Mouse (Mus musculus) lung, embryonic 16.5 days (tissue): ENCODE results near the gene Carmil3. TPM values are rescaled to one million over a fixed set of nuclear protein-coding genes. Genes with fewer than 3 reads are reported as not detected.

Experiments
- ATAC-seq: fragments of 200-750 bp; cut with Nextera tagmentation; 2 replicates; pipeline ENCODE4 v1.8.0; 2017; ENCODE audit warnings: low read depth, mild to moderate bottlenecking, moderate library complexity
- H3K27ac ChIP-seq: fragments of 300-500 bp; sonication (generic); 2 replicates; pipeline ENCODE4 v1.5.1; 2014; ENCODE audit warnings: mild to moderate bottlenecking, control low read depth, low read length
- H3K27me3 ChIP-seq: fragments of 300-500 bp; sonication (generic); 2 replicates; pipeline ENCODE4 v1.6.1; 2014; ENCODE audit warnings: low read depth, low read length, mixed read lengths; ENCODE audit not compliant: control insufficient read depth, insufficient read depth
- H3K36me3 ChIP-seq: fragments of 300-500 bp; sonication (generic); 2 replicates; pipeline ENCODE4 v1.6.1; 2014; ENCODE audit warnings: low read length; ENCODE audit not compliant: control insufficient read depth, insufficient read depth
- H3K4me1 ChIP-seq: fragments of 300-500 bp; sonication (generic); replicated peaks from 2 replicates; pipeline ENCODE4 v1.6.1; 2014; ENCODE audit warnings: low read length, mixed read lengths; ENCODE audit not compliant: control insufficient read depth, insufficient read depth
- H3K4me2 ChIP-seq: fragments of 300-500 bp; sonication (generic); 2 replicates; pipeline ENCODE4 v1.6.1; 2014; ENCODE audit warnings: low read depth, low read length, control low read depth
- H3K4me3 ChIP-seq: fragments of 300-500 bp; sonication (generic); 2 replicates; pipeline ENCODE4 v1.5.1; 2014; ENCODE audit warnings: mild to moderate bottlenecking, low read length, control low read depth
- H3K9ac ChIP-seq: fragments of 300-500 bp; sonication (generic); 2 replicates; pipeline ENCODE4 v1.6.1; 2014; ENCODE audit warnings: low read length, control low read depth
- H3K9me3 ChIP-seq: fragments of 300-500 bp; sonication (generic); 2 replicates; pipeline ENCODE4 v1.6.1; 2016; ENCODE audit warnings: low read length; ENCODE audit not compliant: control insufficient read depth
- WGBS: fragments of 180-500 bp; shearing (Covaris S2); extraction: QIAGEN DNeasy Blood & Tissue Kit; methylation state at CpG from one replicate; pipeline ENCODE4 v1.1.7; 2014; 5-methylcytosine and 5-hydroxymethylcytosine counted together
- polyA plus RNA-seq: library from polyadenylated mRNA; unstranded; fragments of >200 nt; fragmentation: Nextera tagmentation; extraction: Ambion mirVana; gene quantifications from 2 replicates; pipeline ENCODE4 v1.2.1, GENCODE M21; 2015

The Carmil3 gene
- polyA plus RNA-seq, 1 experiment from 2014 or later, result 0.98 TPM

GRCm38 (mm10) chr14:55524785-55525184 lies 34.3 kb downstream of the Carmil3 start, which contains the start of gene Nrl:
Gene Nrl, minus strand, starts transcription at chr14:55524981.
- H3K4me2 ChIP-seq, result no peak within 1 kb of the TSS
- 7% methylated on average over 8 of the region's 8 CpGs for WGBS
- no peaks in the 10 kb centered on the region for H3K36me3 ChIP-seq
- no peak within 1 kb of the TSS for H3K9ac ChIP-seq
- H3K9me3 ChIP-seq, result no peaks in the 10 kb centered on the region
- H3K27me3 ChIP-seq, result peaks cover 23% of the 10 kb centered on the region
- H3K4me1 ChIP-seq, result peaks cover 3% of the 10 kb centered on the region; the same call in 1 of the 2 replicates
- ATAC-seq, result no peak
- H3K27ac ChIP-seq, result no peak within 1 kb of the TSS
- no peak within 1 kb of the TSS for H3K4me3 ChIP-seq

GRCm38 (mm10) chr14:55526674-55527073 lies 36.2 kb downstream of the Carmil3 start:
- H3K27ac ChIP-seq, result no peak overlapping the region
- peaks cover 8% of the 10 kb centered on the region for H3K27me3 ChIP-seq
- H3K9me3 ChIP-seq, result no peaks in the 10 kb centered on the region
- no peak for ATAC-seq
- no peaks in the 10 kb centered on the region for H3K4me1 ChIP-seq
- H3K36me3 ChIP-seq, result no peaks in the 10 kb centered on the region
- no peak overlapping the region for H3K4me2 ChIP-seq
- H3K9ac ChIP-seq, result no peak overlapping the region
- WGBS, result 60% methylated on average over 2 of the region's 2 CpGs
- H3K4me3 ChIP-seq, result no peak overlapping the region

- no peak overlapping the region for H3K4me3 ChIP-seq
- no peaks in the 10 kb centered on the region for H3K36me3 ChIP-seq
- peaks cover 5% of the 10 kb centered on the region; the same call in 1 of the 2 replicates for H3K27me3 ChIP-seq
- H3K4me1 ChIP-seq, result no peaks in the 10 kb centered on the region
- no peak overlapping the region for H3K4me2 ChIP-seq
- ATAC-seq, result no peak
- no peak overlapping the region for H3K9ac ChIP-seq
- H3K9me3 ChIP-seq, result no peaks in the 10 kb centered on the region
- no peak overlapping the region for H3K27ac ChIP-seq
- WGBS, result 22% methylated on average over 3 of the region's 3 CpGs
Measured at GRCm38 (mm10) chr14:55527940-55528339, 37.5 kb downstream of the Carmil3 start.

- Histone ChIP-seq H3K36me3 (no peaks in the 10 kb centered on the region), H3K9ac (no peak overlapping the region), H3K4me3 (no peak overlapping the region), H3K4me1 (peaks cover 7% of the 10 kb centered on the region), H3K4me2 (no peak overlapping the region), H3K27ac (no peak overlapping the region), H3K9me3 (no peaks in the 10 kb centered on the region), H3K27me3 (no peaks in the 10 kb centered on the region)
- no peak for ATAC-seq
- WGBS, result 37% methylated on average over 6 of the region's 6 CpGs
Measured at GRCm38 (mm10) chr14:55536116-55536745, 45.8 kb downstream of the Carmil3 start.

- WGBS, result under 1% methylated on average over 32 of the region's 32 CpGs
- ATAC-seq, result peak; percentile 97
- peak within 1 kb of the TSS; percentile 66 for H3K4me2 ChIP-seq
- peaks cover 12% of the 10 kb centered on the region for H3K4me1 ChIP-seq
- peaks cover 18% of the 10 kb centered on the region for H3K36me3 ChIP-seq
- H3K27me3 ChIP-seq, result no peaks in the 10 kb centered on the region
- H3K9ac ChIP-seq, result peak within 1 kb of the TSS; percentile 83
- peak within 1 kb of the TSS; percentile 80 for H3K4me3 ChIP-seq
- no peaks in the 10 kb centered on the region for H3K9me3 ChIP-seq
- peak within 1 kb of the TSS; percentile 97 for H3K27ac ChIP-seq
Measured at GRCm38 (mm10) chr14:55540067-55540786, 49.8 kb downstream of the Carmil3 start, which contains the start of gene Pck2. Gene Pck2, plus strand, starts transcription at chr14:55540266.

GRCm38 (mm10) chr14:55540787-55541321 lies 50.4 kb downstream of the Carmil3 start:
- peaks cover 23% of the 10 kb centered on the region for H3K36me3 ChIP-seq
- peak overlapping the region; percentile 66 for H3K4me2 ChIP-seq
- H3K9ac ChIP-seq, result peak overlapping the region; percentile 83
- ATAC-seq, result peak; percentile 80
- H3K9me3 ChIP-seq, result no peaks in the 10 kb centered on the region
- H3K4me1 ChIP-seq, result peaks cover 12% of the 10 kb centered on the region
- no peaks in the 10 kb centered on the region for H3K27me3 ChIP-seq
- WGBS, result under 1% methylated on average over 10 of the region's 10 CpGs
- H3K27ac ChIP-seq, result peak overlapping the region; percentile 97
- peak overlapping the region; percentile 80 for H3K4me3 ChIP-seq

- no peak overlapping the region for H3K9ac ChIP-seq
- ATAC-seq, result no peak
- WGBS, result 96% methylated on average over 12 of the region's 12 CpGs
Measured at GRCm38 (mm10) chr14:55542268-55542667, 51.8 kb downstream of the Carmil3 start.

GRCm38 (mm10) chr14:55544334-55544733 lies 53.9 kb downstream of the Carmil3 start:
- peaks cover 12% of the 10 kb centered on the region for H3K4me1 ChIP-seq
- no peak overlapping the region for H3K4me3 ChIP-seq
- no peak overlapping the region for H3K9ac ChIP-seq
- WGBS, result 55% methylated on average over 9 of the region's 9 CpGs
- ATAC-seq, result no peak
- peaks cover 44% of the 10 kb centered on the region for H3K36me3 ChIP-seq
- H3K4me2 ChIP-seq, result no peak overlapping the region
- no peak overlapping the region for H3K27ac ChIP-seq
- no peaks in the 10 kb centered on the region for H3K9me3 ChIP-seq
- H3K27me3 ChIP-seq, result no peaks in the 10 kb centered on the region

More at GRCm38 (mm10) chr14:55542268-55542667, 51.8 kb downstream of the Carmil3 start:
- Histone ChIP-seq H3K4me3 (no peak overlapping the region), H3K27me3 (no peaks in the 10 kb centered on the region), H3K9me3 (no peaks in the 10 kb centered on the region), H3K4me1 (peaks cover 12% of the 10 kb centered on the region), H3K36me3 (peaks cover 27% of the 10 kb centered on the region), H3K4me2 (no peak overlapping the region), H3K27ac (no peak overlapping the region)

GRCm38 (mm10) chr14:55550191-55550590 lies 59.7 kb downstream of the Carmil3 start:
- 81% methylated on average over 6 of the region's 6 CpGs for WGBS
- no peak for ATAC-seq
- no peaks in the 10 kb centered on the region for H3K27me3 ChIP-seq
- H3K4me1 ChIP-seq, result no peaks in the 10 kb centered on the region
- no peak overlapping the region for H3K27ac ChIP-seq
- no peak overlapping the region for H3K4me2 ChIP-seq
- no peaks in the 10 kb centered on the region for H3K9me3 ChIP-seq
- H3K4me3 ChIP-seq, result no peak overlapping the region
- peaks cover 31% of the 10 kb centered on the region for H3K36me3 ChIP-seq
- H3K9ac ChIP-seq, result no peak overlapping the region
